38 mouse cellular contexts compared by ENCODE assay signal in the genomic region with DNA sequence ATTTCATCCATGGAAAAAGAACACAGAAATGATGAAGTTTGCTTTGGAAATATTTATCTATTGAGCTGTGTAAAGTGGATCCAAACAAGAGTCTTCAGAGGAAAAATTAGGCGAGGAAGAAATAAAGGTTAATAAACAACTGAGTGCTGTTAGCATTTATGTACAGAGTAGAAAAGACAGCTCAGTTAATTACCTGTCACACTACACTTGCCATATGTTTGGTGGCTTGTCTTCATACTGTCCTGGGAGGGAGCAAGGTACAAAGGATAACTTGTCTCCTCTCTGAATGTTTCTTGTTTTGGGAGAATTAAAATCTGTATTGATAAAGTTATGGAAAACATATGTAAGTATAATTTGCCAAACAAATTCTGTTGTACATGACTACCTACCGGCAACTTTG. TPM values are rescaled to one million over a fixed set of nuclear protein-coding genes. Genes with fewer than 3 reads are reported as not detected.
"Had no signal": no experiment of that assay in that cellular context is flagged by ENCODE, and none has a peak within 500 bp of the region (broad histone marks: within the 10 kb centered on the region; RNA-seq: fewer than 3 reads in every experiment).

No protein-coding gene starts in this region.

- ATAC-seq: liver, embryonic 12.5 days; liver, postnatal 0 days; lung, postnatal 0 days; midbrain, embryonic 13.5 days; midbrain, embryonic 15.5 days; midbrain, embryonic 16.5 days had no signal

- H3K4me2 ChIP-seq: limb, embryonic 12.5 days; limb, embryonic 13.5 days; limb, embryonic 15.5 days; liver, embryonic 11.5 days; liver, embryonic 12.5 days; liver, embryonic 13.5 days; liver, embryonic 15.5 days; lung, embryonic 15.5 days; midbrain, embryonic 11.5 days; midbrain, embryonic 12.5 days; midbrain, embryonic 13.5 days; midbrain, embryonic 15.5 days; neural tube, embryonic 12.5 days had no signal

- H3K36me3 ChIP-seq: limb, embryonic 10.5 days; limb, embryonic 12.5 days; limb, embryonic 13.5 days; limb, embryonic 15.5 days; liver, embryonic 12.5 days; liver, embryonic 13.5 days; liver, embryonic 15.5 days; lung, embryonic 15.5 days; midbrain, embryonic 10.5 days; midbrain, embryonic 12.5 days; midbrain, embryonic 13.5 days; midbrain, embryonic 15.5 days; neural tube, embryonic 12.5 days had no signal

- DNase-seq: left cerebral cortex, postnatal 4 days; liver; liver, embryonic 13.5 days; liver, postnatal 0 days; lung, adult 18-20 months; lung, adult 2 months; lung, postnatal 14 days; lung, postnatal 36 days; lung, postnatal 4 days; midbrain, embryonic 14.5 days had no signal

- H3K27ac ChIP-seq: left cerebral cortex, adult 2 months; limb, embryonic 10.5 days; limb, embryonic 12.5 days; limb, embryonic 13.5 days; limb, embryonic 15.5 days; liver, embryonic 12.5 days; liver, embryonic 13.5 days; liver, embryonic 14.5 days; liver, embryonic 15.5 days; lung, embryonic 15.5 days; macrophage; midbrain, embryonic 10.5 days; midbrain, embryonic 12.5 days; midbrain, embryonic 13.5 days; midbrain, embryonic 15.5 days; neural tube, embryonic 12.5 days had no signal

- H3K27me3 ChIP-seq: limb, embryonic 12.5 days; limb, embryonic 13.5 days; limb, embryonic 15.5 days; liver, embryonic 12.5 days; liver, embryonic 13.5 days; liver, embryonic 15.5 days; lung, embryonic 15.5 days; megakaryocyte, embryonic 14.5 days; midbrain, embryonic 12.5 days; midbrain, embryonic 13.5 days; midbrain, embryonic 15.5 days; neural tube, embryonic 12.5 days had no signal

- H3K4me3 ChIP-seq: left cerebral cortex, adult 2 months; limb, embryonic 10.5 days; limb, embryonic 12.5 days; limb, embryonic 13.5 days; limb, embryonic 15.5 days; liver, embryonic 12.5 days; liver, embryonic 13.5 days; liver, embryonic 15.5 days; lung, embryonic 15.5 days; megakaryocyte, embryonic 14.5 days; midbrain, embryonic 10.5 days; midbrain, embryonic 12.5 days; midbrain, embryonic 13.5 days; midbrain, embryonic 15.5 days; myocyte; neural tube, embryonic 12.5 days had no signal

- H3K4me1 ChIP-seq: limb, embryonic 10.5 days; limb, embryonic 12.5 days; limb, embryonic 13.5 days; limb, embryonic 15.5 days; liver, embryonic 12.5 days; liver, embryonic 13.5 days; liver, embryonic 15.5 days; lung, embryonic 15.5 days; megakaryocyte, embryonic 14.5 days; midbrain, embryonic 10.5 days; midbrain, embryonic 12.5 days; midbrain, embryonic 13.5 days; midbrain, embryonic 15.5 days; neural tube, embryonic 12.5 days had no signal

- H3K9me3 ChIP-seq: limb, embryonic 10.5 days; limb, embryonic 12.5 days; limb, embryonic 13.5 days; limb, embryonic 15.5 days; liver, embryonic 12.5 days; liver, embryonic 13.5 days; liver, embryonic 15.5 days; lung, embryonic 15.5 days; megakaryocyte, embryonic 14.5 days; midbrain, embryonic 10.5 days; midbrain, embryonic 12.5 days; midbrain, embryonic 13.5 days; midbrain, embryonic 15.5 days; neural tube, embryonic 12.5 days had no signal

- H3K9ac ChIP-seq: limb, embryonic 12.5 days; limb, embryonic 13.5 days; limb, embryonic 15.5 days; liver, embryonic 12.5 days; liver, embryonic 13.5 days; liver, embryonic 14.5 days; liver, embryonic 15.5 days; liver, postnatal 0 days; lung, embryonic 15.5 days; midbrain, embryonic 12.5 days; midbrain, embryonic 13.5 days; midbrain, embryonic 15.5 days; neural tube, embryonic 12.5 days had no signal

RNA-seq across cellular contexts. Expression of a gene that starts 40.6 kb away (rescaled TPM):
- polyA plus RNA-seq: liver, adult 2 months; liver, embryonic 15.5 days; liver, postnatal 0 days; lung, adult 2 months; macrophage had no signal

RNA-seq across cellular contexts. Expression of a gene that starts 58.1 kb away (rescaled TPM):
- polyA plus RNA-seq: limb, embryonic 10.5 days; limb, embryonic 11.5 days; limb, embryonic 12.5 days; limb, embryonic 13.5 days; limb, embryonic 14.5 days; limb, embryonic 15.5 days; liver, adult 2 months; liver, embryonic 11.5 days; liver, embryonic 12.5 days; liver, embryonic 13.5 days; liver, embryonic 14.5 days; liver, embryonic 15.5 days; liver, embryonic 16.5 days; liver, postnatal 0 days; lung, adult 2 months; lung, embryonic 15.5 days; lung, embryonic 16.5 days; lung, postnatal 0 days; macrophage; midbrain, embryonic 10.5 days; midbrain, embryonic 11.5 days; midbrain, embryonic 12.5 days; midbrain, embryonic 13.5 days; midbrain, embryonic 14.5 days; midbrain, embryonic 15.5 days; midbrain, embryonic 16.5 days; midbrain, postnatal 0 days; myocyte; neural tube, embryonic 11.5 days; neural tube, embryonic 12.5 days had no signal
